In genomic region chr16:90925461-90925860, GRCm38 (mm10) we compare ENCODE assay signal across 9 mouse cellular contexts. TPM values are rescaled to one million over a fixed set of nuclear protein-coding genes. Genes with fewer than 3 reads are reported as not detected.
A peak's percentile ranks its signal among the peaks of the same experiment; 100 is the strongest.
DNase-seq lines count a peak whose midpoint lies in the region; ATAC-seq and TF ChIP-seq lines count a peak whose summit lies in the region.
"Had no signal": no experiment of that assay in that cellular context is flagged by ENCODE, and none has a peak within 500 bp of the region (broad histone marks: within the 10 kb centered on the region; RNA-seq: fewer than 3 reads in every experiment).

No protein-coding gene starts in this region.

- no peaks in the 10 kb centered on the region for H3K79me2 ChIP-seq in heart, adult 2 months (replicated peaks; ENCODE audit: control insufficient read depth, insufficient read depth, low read length)

- H3K4me2 ChIP-seq in neural tube, embryonic 11.5 days (ENCODE audit: low read depth): no peak overlapping the region

- no peaks in the 10 kb centered on the region for H3K36me3 ChIP-seq in heart, adult 2 months (ENCODE audit: control insufficient read depth, insufficient read depth, low read length)
- H3K36me3 ChIP-seq in kidney, adult 2 months (ENCODE audit: control insufficient read depth, insufficient read depth, low read length): no peaks in the 10 kb centered on the region; the same call in 1 of the 2 replicates
- peaks cover 49% of the 10 kb centered on the region for H3K36me3 ChIP-seq in limb, embryonic 10.5 days
- peaks cover 2% of the 10 kb centered on the region; the same call in 1 of the 2 replicates for H3K36me3 ChIP-seq in neural tube, embryonic 11.5 days (ENCODE audit: control insufficient read depth, insufficient read depth, low read length)

- peak; percentile 67 for TF ChIP-seq EP300 in heart, adult 2 months (IDR thresholded peaks at IDR 0.05; ENCODE audit: insufficient read depth, low read depth, low read length)

- ATAC-seq in common myeloid progenitor, adult 5-6 weeks (replicated peaks; ENCODE audit: low read depth, poor library complexity, severe bottlenecking): peak; percentile 90
- ATAC-seq in neural tube, embryonic 11.5 days (ENCODE audit: insufficient read depth, low FRiP score, low TSS enrichment): no peak

- peak; percentile 91 for TF ChIP-seq CTCF in heart, adult 2 months (IDR thresholded peaks at IDR 0.05)
- TF ChIP-seq CTCF in kidney, adult 2 months (conservative IDR thresholded peaks at IDR 0.05; ENCODE audit: insufficient read depth, insufficient read length, low read depth, low read length): peak; percentile 92

- intact Hi-C loops in heart, adult 2 months (cut with DNase I): loop anchor here (2.0 to 5.0 kb wide), 2 partner anchors 97 to 198 kb away; partner anchors contain the start of gene Mis18a

- TF ChIP-seq POLR2A in heart, adult 2 months (IDR thresholded peaks at IDR 0.05; ENCODE audit: insufficient read depth, low read depth, low read length): no peak
- no peak for TF ChIP-seq POLR2A in kidney, adult 2 months (IDR thresholded peaks at IDR 0.05; ENCODE audit: low read depth, low read length)

- no peaks in the 10 kb centered on the region for H3K9me3 ChIP-seq in limb, embryonic 10.5 days (replicated peaks)
- no peaks in the 10 kb centered on the region for H3K9me3 ChIP-seq in neural tube, embryonic 11.5 days (ENCODE audit: control insufficient read depth, low read length)

- H3K4me1 ChIP-seq in heart, adult 2 months (ENCODE audit: control insufficient read depth, insufficient read depth, low read length): peaks cover 4% of the 10 kb centered on the region; the same call in 1 of the 2 replicates
- H3K4me1 ChIP-seq in kidney, adult 2 months (ENCODE audit: control insufficient read depth, insufficient read depth, low read length): no peaks in the 10 kb centered on the region
- no peaks in the 10 kb centered on the region for H3K4me1 ChIP-seq in limb, embryonic 10.5 days
- no peaks in the 10 kb centered on the region for H3K4me1 ChIP-seq in neural tube, embryonic 11.5 days (ENCODE audit: control insufficient read depth, insufficient read depth, low read length)

- peak overlapping the region; percentile 52 for H3K27ac ChIP-seq in heart, adult 2 months
- H3K27ac ChIP-seq in kidney, adult 2 months (ENCODE audit: insufficient read depth, low read depth, low read length): no peak overlapping the region
- no peak overlapping the region for H3K27ac ChIP-seq in limb, embryonic 10.5 days
- no peak overlapping the region for H3K27ac ChIP-seq in neural tube, embryonic 11.5 days (ENCODE audit: low read depth, low read length)

- no peaks in the 10 kb centered on the region for H3K27me3 ChIP-seq in heart, adult 2 months (ENCODE audit: control insufficient read depth, insufficient read depth, low read length)
- H3K27me3 ChIP-seq in kidney, adult 2 months (replicated peaks; ENCODE audit: control insufficient read depth, insufficient read depth, low read length): no peaks in the 10 kb centered on the region
- no peaks in the 10 kb centered on the region for H3K27me3 ChIP-seq in limb, embryonic 10.5 days (ENCODE audit: low read depth, poor library complexity, severe bottlenecking)
- H3K27me3 ChIP-seq in neural tube, embryonic 11.5 days (ENCODE audit: control insufficient read depth, insufficient read depth, low read length): no peaks in the 10 kb centered on the region

- no peak overlapping the region for H3K4me3 ChIP-seq in heart, adult 2 months
- H3K4me3 ChIP-seq in kidney, adult 2 months (ENCODE audit: insufficient read depth, low read depth, low read length): no peak overlapping the region
- no peak overlapping the region for H3K4me3 ChIP-seq in limb, embryonic 10.5 days
- H3K4me3 ChIP-seq in neural tube, embryonic 11.5 days (ENCODE audit: low read depth, low read length): no peak overlapping the region
- H3K4me3 ChIP-seq: erythroblast, embryonic 14.5 days had no signal

- H3K9ac ChIP-seq in heart, adult 2 months (ENCODE audit: low read depth, low read length): no peak overlapping the region
- no peak overlapping the region for H3K9ac ChIP-seq in neural tube, embryonic 11.5 days (ENCODE audit: low read length)

- peak; percentile 89 for DNase-seq in 3T3-L1 (ENCODE audit: low read depth, low spot score)
- peak; percentile 62 for DNase-seq in R1 (ENCODE audit: low read depth, low spot score)
- peak; percentile 67 to 77 for DNase-seq in heart, adult 2 months
- peak; percentile 74 for DNase-seq in kidney, adult 2 months
- peak; percentile 77 for DNase-seq in limb, embryonic 10.5 days (ENCODE audit: low spot score)
- DNase-seq in neural tube, embryonic 11.5 days (ENCODE audit: low spot score): peak; percentile 71
- DNase-seq in urinary bladder, postnatal 14 days (ENCODE audit: low spot score): peak; percentile 70

- WGBS in heart, adult 2 months: 24% methylated on average over 5 of the region's 5 CpGs
- WGBS in kidney, adult 2 months: 17% methylated on average over 5 of the region's 5 CpGs
- WGBS in limb, embryonic 10.5 days: 31% methylated on average over 5 of the region's 5 CpGs
- WGBS in neural tube, embryonic 11.5 days: 28% methylated on average over 5 of the region's 5 CpGs

RNA-seq across cellular contexts. Expression of gene Cfap298, which starts 9.5 kb away (rescaled TPM):
- total RNA-seq in common myeloid progenitor, adult 5-6 weeks (2017): 72.0 and 100.0 TPM in 2 replicates
- 10 to 100 TPM; 24.2 to 27.5 TPM for total RNA-seq in heart, adult 2 months (2021)
- polyA plus RNA-seq in heart, adult 2 months (2012; rRNA removed): 8.2 TPM in 2 replicates
- 16.1 TPM in 2 replicates for polyA plus RNA-seq in kidney, adult 2 months (2012; rRNA removed)
- 45.5 and 57.1 TPM in 2 replicates for polyA plus RNA-seq in limb, embryonic 10.5 days (2016; fragmentation: Nextera tagmentation; extraction: Ambion mirVana)
- polyA plus RNA-seq in neural tube, embryonic 11.5 days (2014; fragmentation: Nextera tagmentation; extraction: Ambion mirVana): 42.8 and 47.9 TPM in 2 replicates
